Mouse (Mus musculus) CD4-positive naive resting alpha-beta T cell, adult 57 days (primary cell): ENCODE data around the gene Urod. TPM values are rescaled to one million over a fixed set of nuclear protein-coding genes. Genes with fewer than 3 reads are reported as not detected.

Experiments
- total RNA-seq: library from RNA; stranded (reverse); gene quantifications from one replicate; pipeline ENCODE4 v1.2.4, GENCODE M21; 2023

The Urod gene
- total RNA-seq: 43.5 TPM

GRCm38 (mm10) chr4:116993672-116994621, at the start of gene Urod:
Gene Urod (minus strand): TSS chr4:116994413.

GRCm38 (mm10) chr4:117019206-117020134, 25.3 kb upstream of the Urod start, which contains the start of gene Eif2b3:
Gene Eif2b3 (plus strand): TSS chr4:117019402.

GRCm38 (mm10) chr4:116995131-116995797, 1.1 kb upstream of the Urod start, which contains the start of gene Hectd3:
Gene Hectd3 (plus strand): TSS chr4:116995317.

Other genes with a start within 250 kb of the Urod start
- 50.5 TPM for gene Toe1, start 186.8 kb downstream of the Urod start, total RNA-seq
- gene Mutyh, start 186.7 kb downstream of the Urod start, total RNA-seq: 11.8 TPM
- not detected for gene Hpdl, start 172.7 kb downstream of the Urod start, total RNA-seq
- 0.18 TPM for gene Zswim5, start 117.0 kb downstream of the Urod start, total RNA-seq
- 39.6 TPM for gene Hectd3, start 904 bp upstream of the Urod start, total RNA-seq
- 27.5 TPM for gene Eif2b3, start 25.0 kb upstream of the Urod start, total RNA-seq
- 0.21 TPM for gene Ptch2, start 101.7 kb upstream of the Urod start, total RNA-seq
- 22.4 TPM for gene Btbd19, start 131.3 kb upstream of the Urod start, total RNA-seq
- gene Tctex1d4, start 132.4 kb upstream of the Urod start, total RNA-seq: not detected
- 57.1 TPM for gene Plk3, start 139.6 kb upstream of the Urod start, total RNA-seq
- 2,782 TPM for gene Rps8, start 161.8 kb upstream of the Urod start, total RNA-seq
- not detected for gene Kif2c, start 188.2 kb upstream of the Urod start, total RNA-seq